Mouse (Mus musculus): ENCODE results near the gene Ch25h. TPM values are rescaled to one million over a fixed set of nuclear protein-coding genes. Genes with fewer than 3 reads are reported as not detected.

Gene Ch25h
- polyA plus RNA-seq, 1 experiment from 2014 or later, result 0.39 TPM

DNA sequence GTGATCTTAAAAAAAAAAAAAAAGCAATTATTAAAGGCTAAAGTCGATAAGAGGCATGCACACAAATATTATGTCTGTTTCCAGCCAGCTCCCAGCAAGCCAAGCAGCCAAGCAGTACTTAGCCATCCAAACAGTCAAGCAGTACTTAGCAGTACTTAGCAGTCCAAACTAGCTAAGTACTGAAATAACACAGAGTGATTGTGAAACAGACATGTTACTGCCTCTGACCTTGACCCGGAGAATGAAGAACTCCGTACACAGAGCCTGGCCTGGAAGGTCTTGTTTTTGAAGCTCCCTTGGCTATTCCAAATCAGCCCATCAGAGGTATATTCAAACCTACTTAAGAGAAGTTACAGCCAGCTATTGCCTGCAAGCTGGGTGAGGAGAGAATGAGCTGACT is 42.2 kb upstream of the Ch25h start:
- 93% methylated on average over 3 of the region's 3 CpGs for WGBS

DNA sequence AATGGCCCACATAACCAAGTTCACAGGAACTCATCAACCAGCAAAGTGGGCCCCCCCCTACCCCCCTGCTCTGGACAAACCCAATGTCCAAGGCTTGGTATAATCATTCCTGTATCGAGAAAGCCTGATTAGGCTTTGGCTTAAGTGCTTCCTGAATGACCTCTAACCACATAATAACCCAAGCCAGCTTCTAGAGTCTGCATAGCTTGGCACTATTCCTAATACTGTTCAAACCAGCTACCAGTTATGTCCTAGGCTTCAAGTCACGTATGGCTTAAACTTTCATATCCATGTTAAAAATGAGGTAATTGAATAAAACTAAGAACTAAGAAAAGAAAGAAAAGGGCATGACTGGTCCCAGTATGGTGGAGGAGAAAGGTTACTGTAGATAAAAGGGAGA is 41.4 kb upstream of the Ch25h start:
- H3K9me3 ChIP-seq (ENCODE audit: control insufficient read depth, low read length), result no peaks in the 10 kb centered on the region
- H3K4me1 ChIP-seq (replicated peaks; ENCODE audit: control insufficient read depth, insufficient read depth, low read length), result no peaks in the 10 kb centered on the region
- H3K27me3 ChIP-seq (replicated peaks; ENCODE audit: control insufficient read depth, insufficient read depth, low read length), result no peaks in the 10 kb centered on the region
- H3K27ac ChIP-seq (ENCODE audit: low read length), result no peak overlapping the region
- 84% methylated on average over 2 of the region's 2 CpGs for WGBS
- H3K4me2 ChIP-seq (ENCODE audit: low read length), result no peak overlapping the region
- no peaks in the 10 kb centered on the region for H3K36me3 ChIP-seq (ENCODE audit: control insufficient read depth, insufficient read depth)
- ATAC-seq, result no peak
- no peak overlapping the region for H3K9ac ChIP-seq (replicated peaks; ENCODE audit: low read depth, low read length)
- H3K4me3 ChIP-seq (replicated peaks; ENCODE audit: low read length), result no peak overlapping the region

More for the DNA sequence above, 42.2 kb upstream of the Ch25h start:
- no peak for ATAC-seq
- no peak overlapping the region for H3K4me3 ChIP-seq (replicated peaks; ENCODE audit: low read length)
- no peaks in the 10 kb centered on the region for H3K9me3 ChIP-seq (ENCODE audit: control insufficient read depth, low read length)
- no peaks in the 10 kb centered on the region for H3K4me1 ChIP-seq (replicated peaks; ENCODE audit: control insufficient read depth, insufficient read depth, low read length)
- H3K27ac ChIP-seq (ENCODE audit: low read length), result no peak overlapping the region
- no peak overlapping the region for H3K4me2 ChIP-seq (ENCODE audit: low read length)
- no peak overlapping the region for H3K9ac ChIP-seq (replicated peaks; ENCODE audit: low read depth, low read length)
- no peaks in the 10 kb centered on the region for H3K36me3 ChIP-seq (ENCODE audit: control insufficient read depth, insufficient read depth)
- no peaks in the 10 kb centered on the region for H3K27me3 ChIP-seq (replicated peaks; ENCODE audit: control insufficient read depth, insufficient read depth, low read length)

DNA sequence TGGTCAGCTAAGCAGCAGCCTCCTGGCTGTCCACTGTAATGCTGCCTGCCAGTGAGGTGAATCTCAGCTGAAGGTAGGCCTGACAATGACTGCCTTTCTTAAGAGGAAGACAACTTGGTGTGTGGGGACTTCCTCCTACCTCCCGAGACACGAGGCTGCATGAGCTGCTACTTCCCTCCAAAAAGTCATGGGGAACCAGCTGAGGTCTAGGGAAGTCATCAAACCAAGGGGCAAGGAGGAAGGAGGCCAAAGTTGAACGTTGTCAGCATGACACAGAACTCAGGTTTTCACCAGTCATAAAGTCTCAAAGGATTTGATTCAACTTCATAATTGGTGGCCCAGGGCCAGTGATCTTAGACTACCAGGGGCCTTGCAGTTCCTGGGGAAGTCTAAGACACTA is 40.7 kb upstream of the Ch25h start:
- Histone ChIP-seq H3K4me2 (ENCODE audit: low read length) (no peak overlapping the region), H3K9me3 (ENCODE audit: control insufficient read depth, low read length) (no peaks in the 10 kb centered on the region), H3K27ac (ENCODE audit: low read length) (no peak overlapping the region), H3K27me3 (replicated peaks; ENCODE audit: control insufficient read depth, insufficient read depth, low read length) (no peaks in the 10 kb centered on the region), H3K4me3 (replicated peaks; ENCODE audit: low read length) (no peak overlapping the region), H3K36me3 (ENCODE audit: control insufficient read depth, insufficient read depth) (no peaks in the 10 kb centered on the region), H3K4me1 (replicated peaks; ENCODE audit: control insufficient read depth, insufficient read depth, low read length) (no peaks in the 10 kb centered on the region), H3K9ac (replicated peaks; ENCODE audit: low read depth, low read length) (no peak overlapping the region)
- no peak for ATAC-seq
- 80% methylated on average over 3 of the region's 3 CpGs for WGBS

DNA sequence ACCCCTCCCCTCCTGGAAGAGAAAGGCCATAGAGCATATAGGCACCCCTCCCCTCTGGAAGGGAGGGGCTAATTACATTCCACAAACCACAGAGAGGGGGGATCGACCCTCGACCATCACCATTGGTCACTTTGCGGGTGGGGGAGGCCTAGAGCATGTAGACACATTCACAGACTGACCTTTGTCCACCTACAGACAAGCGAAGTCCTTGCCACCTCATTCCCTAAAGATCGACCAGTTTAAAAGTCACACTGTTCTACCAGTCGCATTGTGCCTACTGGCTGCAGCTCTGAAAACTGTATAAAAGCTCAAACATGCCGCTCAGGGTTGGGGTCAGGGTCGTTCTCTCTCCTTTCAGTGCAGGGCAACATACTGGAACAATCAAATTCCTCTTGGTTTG is 36.6 kb upstream of the Ch25h start:
- no peak overlapping the region for H3K4me2 ChIP-seq (ENCODE audit: low read length)
- no peak overlapping the region for H3K4me3 ChIP-seq (replicated peaks; ENCODE audit: low read length)
- 71% methylated on average over 8 of the region's 8 CpGs for whole genome bisulfite sequencing
- peaks cover 2% of the 10 kb centered on the region; the same call in 1 of the 2 replicates for H3K36me3 ChIP-seq (ENCODE audit: control insufficient read depth, insufficient read depth)
- H3K9me3 ChIP-seq (ENCODE audit: control insufficient read depth, low read length), result no peaks in the 10 kb centered on the region
- no peak for ATAC-seq
- no peak overlapping the region for H3K9ac ChIP-seq (replicated peaks; ENCODE audit: low read depth, low read length)
- H3K27me3 ChIP-seq (replicated peaks; ENCODE audit: control insufficient read depth, insufficient read depth, low read length), result no peaks in the 10 kb centered on the region
- no peaks in the 10 kb centered on the region for H3K4me1 ChIP-seq (replicated peaks; ENCODE audit: control insufficient read depth, insufficient read depth, low read length)
- H3K27ac ChIP-seq (ENCODE audit: low read length), result no peak overlapping the region

DNA sequence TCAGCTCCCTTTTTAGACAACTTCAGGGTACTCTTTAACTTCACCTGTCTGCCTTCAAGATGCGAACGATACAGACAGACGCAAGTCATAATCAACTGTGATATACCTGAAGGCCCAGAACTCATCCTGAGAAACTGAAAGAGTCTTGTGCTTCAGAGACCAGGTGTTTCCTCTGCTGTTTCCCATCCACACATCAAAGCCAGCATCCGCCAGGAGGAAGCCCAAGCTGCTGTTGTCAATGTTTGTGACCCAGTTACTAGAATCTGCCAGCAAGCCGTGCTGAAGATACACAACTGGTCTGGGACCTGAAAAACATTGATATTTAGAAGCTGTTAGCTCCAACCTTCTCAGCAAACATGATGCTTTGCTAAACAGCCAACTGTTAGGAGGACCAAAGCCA is 35.8 kb upstream of the Ch25h start:
- Histone ChIP-seq H3K9ac (replicated peaks; ENCODE audit: low read depth, low read length) (no peak overlapping the region), H3K36me3 (ENCODE audit: control insufficient read depth, insufficient read depth) (peaks cover 2% of the 10 kb centered on the region), H3K9me3 (ENCODE audit: control insufficient read depth, low read length) (no peaks in the 10 kb centered on the region), H3K4me3 (replicated peaks; ENCODE audit: low read length) (no peak overlapping the region), H3K4me2 (ENCODE audit: low read length) (no peak overlapping the region), H3K4me1 (replicated peaks; ENCODE audit: control insufficient read depth, insufficient read depth, low read length) (no peaks in the 10 kb centered on the region), H3K27ac (ENCODE audit: low read length) (no peak overlapping the region), H3K27me3 (replicated peaks; ENCODE audit: control insufficient read depth, insufficient read depth, low read length) (no peaks in the 10 kb centered on the region)
- 91% methylated on average over 5 of the region's 5 CpGs for WGBS
- no peak for ATAC-seq

DNA sequence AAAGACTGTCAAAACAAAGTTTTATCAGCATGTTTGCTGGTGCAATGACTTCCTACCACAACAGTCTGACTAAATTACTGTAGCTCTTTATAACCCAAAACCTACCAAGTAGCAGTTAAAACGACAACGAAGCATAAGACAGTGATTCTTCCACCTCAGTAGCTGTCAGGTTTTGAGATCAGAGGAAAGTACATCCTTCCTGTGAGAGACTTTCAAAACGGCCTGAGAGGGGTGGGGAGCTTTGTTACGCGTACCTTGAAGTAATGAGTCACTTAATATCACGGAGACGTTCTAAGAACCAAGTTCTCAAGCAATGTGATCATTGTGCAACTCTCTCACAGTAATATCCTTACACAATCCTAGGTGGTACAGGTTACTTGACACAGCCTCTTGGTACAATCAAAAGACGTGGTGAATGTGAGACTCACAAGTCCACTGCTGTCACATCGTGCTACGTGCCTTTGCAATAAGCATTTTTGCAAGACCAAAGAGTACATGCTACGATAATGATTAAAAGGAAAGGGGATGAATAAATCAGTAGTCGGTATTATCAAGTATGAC is 30.3 kb upstream of the Ch25h start:
- H3K9me3 ChIP-seq (ENCODE audit: control insufficient read depth, low read length), result no peaks in the 10 kb centered on the region
- 88% methylated on average over 12 of the region's 12 CpGs for WGBS
- no peaks in the 10 kb centered on the region for H3K27me3 ChIP-seq (replicated peaks; ENCODE audit: control insufficient read depth, insufficient read depth, low read length)
- H3K4me2 ChIP-seq (ENCODE audit: low read length), result no peak overlapping the region
- ATAC-seq, result no peak
- H3K4me3 ChIP-seq (replicated peaks; ENCODE audit: low read length), result no peak overlapping the region
- no peak overlapping the region for H3K27ac ChIP-seq (ENCODE audit: low read length)
- H3K9ac ChIP-seq (replicated peaks; ENCODE audit: low read depth, low read length), result no peak overlapping the region
- H3K4me1 ChIP-seq (replicated peaks; ENCODE audit: control insufficient read depth, insufficient read depth, low read length), result no peaks in the 10 kb centered on the region
- H3K36me3 ChIP-seq (ENCODE audit: control insufficient read depth, insufficient read depth), result peaks cover 2% of the 10 kb centered on the region

GRCm38 (mm10) chr19:34500763-34501162 is 25.8 kb upstream of the Ch25h start:
- Histone ChIP-seq H3K36me3 (ENCODE audit: control insufficient read depth, insufficient read depth) (no peaks in the 10 kb centered on the region; the same call in 1 of the 2 replicates), H3K4me2 (ENCODE audit: low read length) (no peak overlapping the region), H3K27ac (ENCODE audit: low read length) (no peak overlapping the region), H3K4me3 (replicated peaks; ENCODE audit: low read length) (no peak overlapping the region), H3K9me3 (ENCODE audit: control insufficient read depth, low read length) (no peaks in the 10 kb centered on the region), H3K9ac (replicated peaks; ENCODE audit: low read depth, low read length) (no peak overlapping the region), H3K4me1 (replicated peaks; ENCODE audit: control insufficient read depth, insufficient read depth, low read length) (no peaks in the 10 kb centered on the region), H3K27me3 (replicated peaks; ENCODE audit: control insufficient read depth, insufficient read depth, low read length) (no peaks in the 10 kb centered on the region)
- 0 out of 2 replicates have a peak, but pooled peaks have one; percentile 50 for ATAC-seq
- 54% methylated on average over 4 of the region's 4 CpGs for WGBS

GRCm38 (mm10) chr19:34496353-34496752 is 21.4 kb upstream of the Ch25h start:
- H3K9me3 ChIP-seq (ENCODE audit: control insufficient read depth, low read length), result no peaks in the 10 kb centered on the region
- H3K4me3 ChIP-seq (replicated peaks; ENCODE audit: low read length), result no peak overlapping the region
- H3K4me1 ChIP-seq (replicated peaks; ENCODE audit: control insufficient read depth, insufficient read depth, low read length), result no peaks in the 10 kb centered on the region
- ATAC-seq, result no peak
- 76% methylated on average over 1 of the region's 1 CpGs for WGBS
- H3K9ac ChIP-seq (replicated peaks; ENCODE audit: low read depth, low read length), result no peak overlapping the region
- H3K27me3 ChIP-seq (replicated peaks; ENCODE audit: control insufficient read depth, insufficient read depth, low read length), result no peaks in the 10 kb centered on the region
- H3K27ac ChIP-seq (ENCODE audit: low read length), result no peak overlapping the region
- no peak overlapping the region for H3K4me2 ChIP-seq (ENCODE audit: low read length)
- no peaks in the 10 kb centered on the region for H3K36me3 ChIP-seq (ENCODE audit: control insufficient read depth, insufficient read depth)

DNA sequence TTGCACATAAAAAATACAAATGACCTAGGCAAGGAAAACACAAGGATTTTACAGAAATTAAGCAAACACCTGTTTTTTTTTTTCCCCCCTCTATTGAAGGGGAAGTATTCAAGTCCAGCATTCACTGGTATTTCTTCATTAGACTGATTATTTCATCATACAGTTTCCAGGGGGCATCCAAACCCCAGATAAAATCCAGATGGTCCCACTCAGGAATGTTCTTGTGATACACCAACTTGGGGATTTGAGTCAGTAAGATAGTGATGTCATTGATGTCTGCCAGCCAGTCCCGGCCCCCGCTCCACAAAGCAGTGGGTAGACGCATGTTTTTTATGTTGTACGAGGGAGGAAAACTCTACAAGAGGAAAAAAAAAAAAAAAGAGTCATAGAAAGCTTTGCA is 18.9 kb upstream of the Ch25h start:
- no peak overlapping the region for H3K27ac ChIP-seq (ENCODE audit: low read length)
- no peaks in the 10 kb centered on the region for H3K9me3 ChIP-seq (ENCODE audit: control insufficient read depth, low read length)
- H3K36me3 ChIP-seq (ENCODE audit: control insufficient read depth, insufficient read depth), result no peaks in the 10 kb centered on the region
- WGBS, result 93% methylated on average over 4 of the region's 4 CpGs
- H3K27me3 ChIP-seq (replicated peaks; ENCODE audit: control insufficient read depth, insufficient read depth, low read length), result no peaks in the 10 kb centered on the region
- ATAC-seq, result no peak
- no peak overlapping the region for H3K4me3 ChIP-seq (replicated peaks; ENCODE audit: low read length)
- no peak overlapping the region for H3K9ac ChIP-seq (replicated peaks; ENCODE audit: low read depth, low read length)
- H3K4me2 ChIP-seq (ENCODE audit: low read length), result no peak overlapping the region
- H3K4me1 ChIP-seq (replicated peaks; ENCODE audit: control insufficient read depth, insufficient read depth, low read length), result no peaks in the 10 kb centered on the region

DNA sequence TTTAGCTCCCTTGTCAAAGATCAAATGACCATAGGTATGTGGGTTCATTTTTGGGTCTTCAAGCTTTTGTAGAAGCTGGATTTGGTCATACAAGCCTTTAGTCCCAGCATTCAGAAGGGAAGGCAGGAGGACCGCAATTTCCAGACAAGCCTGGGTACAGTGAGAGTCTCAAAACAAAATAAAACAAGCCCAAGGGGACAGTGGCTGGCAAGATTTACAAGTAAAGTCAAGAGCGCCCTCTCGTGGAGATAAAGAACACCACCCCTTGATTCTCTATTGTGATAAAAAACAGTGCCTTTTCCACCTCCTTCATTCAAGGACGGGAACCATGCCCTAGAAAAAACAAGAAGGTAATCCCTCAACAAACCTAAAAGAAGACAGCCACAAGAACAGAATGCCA is 8.6 kb upstream of the Ch25h start:
- no peak for ATAC-seq
- 13% methylated on average over 4 of the region's 4 CpGs for WGBS

More for the DNA sequence above, 8.6 kb upstream of the Ch25h start:
- Histone ChIP-seq H3K36me3 (ENCODE audit: control insufficient read depth, insufficient read depth) (no peaks in the 10 kb centered on the region), H3K9ac (replicated peaks; ENCODE audit: low read depth, low read length) (no peak overlapping the region), H3K27me3 (replicated peaks; ENCODE audit: control insufficient read depth, insufficient read depth, low read length) (no peaks in the 10 kb centered on the region), H3K9me3 (ENCODE audit: control insufficient read depth, low read length) (no peaks in the 10 kb centered on the region), H3K4me3 (replicated peaks; ENCODE audit: low read length) (no peak overlapping the region), H3K4me1 (replicated peaks; ENCODE audit: control insufficient read depth, insufficient read depth, low read length) (no peaks in the 10 kb centered on the region), H3K27ac (ENCODE audit: low read length) (no peak overlapping the region), H3K4me2 (ENCODE audit: low read length) (no peak overlapping the region)

Measured in forebrain, embryonic 16.5 days (tissue).